Mouse (Mus musculus) intestine, embryonic 16.5 days (tissue): ENCODE results near the gene Adam1b. TPM values are rescaled to one million over a fixed set of nuclear protein-coding genes. Genes with fewer than 3 reads are reported as not detected.
A peak's percentile ranks its signal among the peaks of the same experiment; 100 is the strongest.
"Not testable (repeated sequence)": the region's sequence is repeated elsewhere in the genome, so short reads cannot be mapped to it uniquely, and the experiment has no call there.

Source experiments
- ATAC-seq: fragments of 200-750 bp; cut with Nextera tagmentation; 2 replicates; pipeline ENCODE4 v1.8.0; 2017; ENCODE audit warnings: moderate TSS enrichment, moderate library complexity
- H3K27ac ChIP-seq: fragments of 300-500 bp; sonication (generic); 2 replicates; pipeline ENCODE4 v1.5.1; 2014; ENCODE audit warnings: mild to moderate bottlenecking, low read length
- H3K27me3 ChIP-seq: fragments of 300-500 bp; sonication (generic); replicated peaks from 2 replicates; pipeline ENCODE4 v1.6.1; 2014; ENCODE audit warnings: low read length, control low read depth, mixed read lengths; ENCODE audit not compliant: control insufficient read depth, insufficient read depth
- H3K36me3 ChIP-seq: fragments of 300-500 bp; sonication (generic); 2 replicates; pipeline ENCODE4 v1.6.1; 2014; ENCODE audit warnings: low read length, control low read depth; ENCODE audit not compliant: control insufficient read depth, insufficient read depth
- H3K4me1 ChIP-seq: fragments of 300-500 bp; sonication (generic); 2 replicates; pipeline ENCODE4 v1.6.1; 2014; ENCODE audit warnings: low read length, control low read depth, mixed read lengths; ENCODE audit not compliant: control insufficient read depth, insufficient read depth
- H3K4me2 ChIP-seq: fragments of 300-500 bp; sonication (generic); 2 replicates; pipeline ENCODE4 v1.6.1; 2014; ENCODE audit warnings: low read depth, low read length, control low read depth
- H3K4me3 ChIP-seq: fragments of 300-500 bp; sonication (generic); 2 replicates; pipeline ENCODE4 v1.5.1; 2014; ENCODE audit warnings: mild to moderate bottlenecking, low read length
- H3K9ac ChIP-seq: fragments of 300-500 bp; sonication (generic); 2 replicates; pipeline ENCODE4 v1.6.1; 2014; ENCODE audit warnings: low read depth, low read length
- H3K9me3 ChIP-seq: fragments of 300-500 bp; sonication (generic); 2 replicates; pipeline ENCODE4 v1.6.1; 2016; ENCODE audit warnings: low read length, control low read depth; ENCODE audit not compliant: control insufficient read depth
- WGBS: fragments of 180-500 bp; shearing (Covaris S2); extraction: QIAGEN DNeasy Blood & Tissue Kit; methylation state at CpG from one replicate; pipeline ENCODE4 v1.1.7; 2014; 5-methylcytosine and 5-hydroxymethylcytosine counted together
- polyA plus RNA-seq: library from polyadenylated mRNA; unstranded; fragments of >200 nt; fragmentation: Nextera tagmentation; extraction: Ambion mirVana; gene quantifications from 2 replicates; pipeline ENCODE4 v1.2.1, GENCODE M21; 2015

Adam1b gene
- polyA plus RNA-seq, 1 experiment from 2014 or later = not detected

DNA sequence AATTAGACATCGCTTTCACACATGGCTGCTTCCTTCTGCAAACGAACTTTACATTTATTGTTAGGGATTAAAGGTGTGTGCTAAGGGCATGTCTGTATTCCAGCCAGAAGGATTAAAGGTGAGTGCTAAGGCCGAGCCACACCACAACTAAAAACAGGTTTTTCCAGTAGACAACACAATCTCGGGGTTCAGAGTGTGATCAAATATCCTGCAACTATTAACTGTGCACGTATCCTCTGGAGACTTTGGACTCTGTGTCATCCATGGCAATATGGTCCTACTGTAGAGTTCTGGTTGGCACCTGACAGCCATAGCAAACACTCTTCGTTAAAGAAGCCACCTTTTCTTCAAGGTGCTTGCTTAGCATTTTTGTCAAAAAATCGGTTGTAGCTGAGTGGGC is 6.8 kb upstream of the Adam1b start:
- no peaks in the 10 kb centered on the region for H3K4me1 ChIP-seq
- H3K27me3 ChIP-seq = no peaks in the 10 kb centered on the region
- H3K9me3 ChIP-seq = no peaks in the 10 kb centered on the region
- H3K9ac ChIP-seq = no peak overlapping the region
- H3K4me3 ChIP-seq = no peak overlapping the region
- H3K27ac ChIP-seq = 0 out of 2 replicates have a peak overlapping the region, but pooled peaks have one; percentile 28
- H3K4me2 ChIP-seq = no peak overlapping the region
- ATAC-seq = peak; percentile 92
- WGBS = 69% methylated on average over 7 of the region's 7 CpGs
- H3K36me3 ChIP-seq = no peaks in the 10 kb centered on the region

DNA sequence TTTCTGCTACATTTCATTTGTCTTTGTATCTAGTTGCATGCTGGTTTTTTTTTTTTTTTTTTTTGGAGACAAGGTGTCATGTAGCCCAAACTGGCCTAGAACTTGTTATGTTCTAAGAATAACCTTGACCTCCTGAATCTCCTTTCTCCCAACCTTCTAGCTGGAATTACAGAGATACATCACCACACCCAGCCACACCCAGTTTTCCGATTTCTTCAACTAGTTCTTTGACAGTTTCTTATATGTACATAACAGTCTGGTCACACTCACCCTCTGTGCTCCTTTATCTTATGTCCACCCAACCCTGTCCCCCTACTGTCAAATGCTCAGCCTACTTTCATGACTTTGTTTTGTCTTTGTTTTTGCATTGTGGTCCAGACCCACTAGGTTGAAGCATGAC is 3.6 kb upstream of the Adam1b start:
- Histone ChIP-seq H3K9me3 (no peaks in the 10 kb centered on the region), H3K4me1 (no peaks in the 10 kb centered on the region), H3K4me2 (no peak overlapping the region), H3K9ac (no peak overlapping the region), H3K36me3 (no peaks in the 10 kb centered on the region), H3K27ac (no peak overlapping the region), H3K4me3 (no peak overlapping the region), H3K27me3 (no peaks in the 10 kb centered on the region)
- WGBS = 70% methylated on average over 1 of the region's 1 CpGs
- no peak for ATAC-seq

DNA sequence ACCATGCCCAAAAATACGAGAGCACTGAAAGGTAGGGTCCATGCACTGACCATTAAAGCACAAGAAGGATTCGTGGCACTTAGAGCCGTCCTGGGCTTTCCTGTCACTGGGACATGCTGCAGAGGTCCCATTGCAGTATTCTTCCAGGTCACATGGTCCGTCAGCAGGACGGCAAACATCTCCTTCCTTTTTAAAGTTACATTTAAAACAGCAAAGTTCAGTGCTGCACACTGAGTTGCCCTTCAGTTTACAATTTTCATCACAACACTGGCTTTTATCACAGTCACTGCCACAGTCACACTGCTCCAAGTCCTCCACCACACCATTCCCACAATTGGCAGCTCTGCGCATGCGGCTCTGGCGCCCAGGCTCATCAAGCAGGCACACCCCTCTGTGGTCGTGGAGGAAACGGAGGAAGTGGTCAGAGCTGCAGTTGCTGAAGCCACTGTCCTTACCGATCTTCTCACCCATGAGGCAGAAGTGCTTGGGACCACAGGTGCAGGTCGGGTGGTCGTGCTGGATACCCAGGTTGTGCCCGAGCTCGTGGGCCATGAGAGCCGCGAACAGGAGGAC is 1.7 kb downstream of the Adam1b start:
- not testable (repeated sequence) for H3K4me1 ChIP-seq, H3K4me3 ChIP-seq, H3K9ac ChIP-seq, H3K9me3 ChIP-seq, H3K27me3 ChIP-seq, ATAC-seq, H3K27ac ChIP-seq, H3K36me3 ChIP-seq, H3K4me2 ChIP-seq
- 73% methylated on average over 10 of the region's 17 CpGs for WGBS

DNA sequence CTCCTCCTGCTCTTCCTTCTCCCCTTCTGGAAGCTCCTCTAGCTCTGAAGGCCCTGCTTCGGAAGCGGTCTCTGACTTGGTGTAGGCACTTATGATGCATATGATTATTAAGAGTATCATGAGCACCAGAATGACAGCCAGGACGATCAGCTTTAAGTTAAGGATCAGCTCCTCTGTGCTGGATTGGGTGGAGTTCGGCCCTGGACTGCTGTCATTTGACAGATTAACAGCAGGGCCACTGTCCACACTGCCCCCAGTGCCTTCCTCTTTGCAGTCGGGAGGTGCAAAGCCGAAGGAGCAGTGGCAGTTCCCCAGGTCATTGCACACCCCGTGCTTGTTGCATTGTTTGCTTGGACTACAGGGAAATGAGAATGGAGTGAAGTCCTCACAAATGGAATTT is 2.5 kb downstream of the Adam1b start:
- Histone ChIP-seq H3K4me3 (no peak overlapping the region), H3K9ac (no peak overlapping the region), H3K27ac (no peak overlapping the region), H3K9me3 (no peaks in the 10 kb centered on the region), H3K4me2 (no peak overlapping the region), H3K27me3 (no peaks in the 10 kb centered on the region), H3K4me1 (no peaks in the 10 kb centered on the region), H3K36me3 (no peaks in the 10 kb centered on the region)
- 52% methylated on average over 7 of the region's 7 CpGs for WGBS
- ATAC-seq = no peak

DNA sequence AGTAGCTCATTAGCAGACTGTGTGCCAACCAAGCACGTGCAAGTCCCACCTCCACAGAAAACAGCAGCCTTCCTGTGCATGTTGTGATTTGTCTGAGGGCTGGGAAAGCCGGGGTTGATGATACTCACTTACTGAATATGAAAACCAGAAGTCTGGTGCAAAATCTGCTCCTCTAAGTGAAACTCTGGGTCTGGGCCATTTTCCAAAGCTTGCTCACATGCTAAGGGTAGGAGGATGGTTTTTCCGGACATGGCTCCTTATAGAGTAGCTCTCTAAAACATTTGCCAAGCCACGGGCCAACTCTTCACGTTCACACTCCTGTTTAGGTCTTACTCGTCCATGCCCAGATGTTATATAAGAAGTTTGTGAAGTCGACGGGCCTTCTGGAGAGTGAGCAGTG is 9.9 kb downstream of the Adam1b start:
- Histone ChIP-seq H3K27me3 (no peaks in the 10 kb centered on the region), H3K9ac (no peak overlapping the region), H3K36me3 (no peaks in the 10 kb centered on the region), H3K9me3 (no peaks in the 10 kb centered on the region), H3K4me1 (no peaks in the 10 kb centered on the region), H3K4me3 (no peak overlapping the region), H3K4me2 (no peak overlapping the region), H3K27ac (no peak overlapping the region)
- no peak for ATAC-seq
- 79% methylated on average over 8 of the region's 8 CpGs for WGBS

DNA sequence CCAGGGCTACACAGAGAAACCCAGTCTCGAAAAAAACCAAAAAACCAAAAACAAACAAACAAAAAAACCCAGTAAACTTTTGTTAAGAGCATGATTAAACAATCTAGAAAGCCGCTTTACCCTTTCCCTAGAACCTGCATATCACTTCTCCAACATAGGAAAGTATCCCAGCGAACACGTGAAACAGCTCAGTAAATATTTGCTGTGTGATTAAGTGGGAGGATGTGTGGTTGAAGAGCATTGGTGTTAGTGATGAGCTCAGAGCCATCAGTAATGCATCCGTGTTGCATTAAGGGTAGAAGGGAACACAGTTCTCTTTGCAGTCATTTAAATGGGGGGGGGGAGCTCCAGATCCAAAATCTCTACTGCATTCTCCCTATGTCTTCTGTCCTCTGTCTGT is 18.4 kb downstream of the Adam1b start:
- Histone ChIP-seq H3K9me3 (no peaks in the 10 kb centered on the region), H3K4me2 (no peak overlapping the region), H3K4me1 (no peaks in the 10 kb centered on the region), H3K9ac (no peak overlapping the region), H3K27ac (no peak overlapping the region), H3K36me3 (no peaks in the 10 kb centered on the region), H3K27me3 (no peaks in the 10 kb centered on the region), H3K4me3 (no peak overlapping the region)
- WGBS = 56% methylated on average over 5 of the region's 5 CpGs
- no peak for ATAC-seq

DNA sequence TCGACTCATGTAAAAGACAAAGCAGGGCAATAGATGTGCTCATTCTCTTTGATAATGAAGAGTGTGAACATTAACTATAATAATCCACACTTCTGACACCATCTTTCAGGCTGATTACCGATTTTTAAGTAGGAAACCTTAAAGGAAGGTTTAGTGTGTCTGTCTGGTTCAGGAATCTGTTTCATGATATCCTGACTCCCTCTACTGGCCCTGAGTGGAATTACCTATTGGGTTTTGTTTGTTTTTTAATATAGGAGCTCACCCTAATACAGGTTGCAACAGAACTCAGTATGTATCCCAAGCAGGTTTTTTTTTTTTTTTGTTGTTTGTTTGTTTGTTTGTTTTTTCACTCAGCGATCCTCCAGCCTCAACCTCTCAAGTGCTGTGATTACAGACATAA is 25.6 kb downstream of the Adam1b start:
- H3K9ac ChIP-seq = no peak overlapping the region
- no peaks in the 10 kb centered on the region for H3K27me3 ChIP-seq
- 26% methylated on average over 3 of the region's 3 CpGs for WGBS
- ATAC-seq = no peak
- H3K4me2 ChIP-seq = no peak overlapping the region
- no peak overlapping the region for H3K4me3 ChIP-seq
- no peaks in the 10 kb centered on the region for H3K36me3 ChIP-seq
- H3K4me1 ChIP-seq = no peaks in the 10 kb centered on the region
- H3K9me3 ChIP-seq = no peaks in the 10 kb centered on the region
- H3K27ac ChIP-seq = no peak overlapping the region

DNA sequence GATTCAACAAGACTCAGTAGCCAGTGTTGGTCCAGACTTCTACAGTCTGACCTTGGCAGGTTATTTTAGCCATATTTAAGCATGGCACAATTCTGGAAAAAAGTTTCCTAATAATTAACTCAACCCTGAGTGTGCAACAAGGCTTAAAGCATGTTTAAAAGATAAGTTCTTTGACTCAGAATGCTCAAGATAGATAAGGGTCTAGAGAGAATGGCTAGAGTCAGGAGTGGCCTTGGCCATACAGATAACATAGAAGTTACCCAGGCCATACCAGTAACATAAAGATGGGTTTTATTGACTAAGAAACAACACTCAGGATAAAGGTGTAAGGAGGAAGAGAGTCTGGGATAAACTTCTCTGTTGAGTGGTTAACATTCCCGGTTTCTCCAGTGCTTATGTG is 27.2 kb downstream of the Adam1b start:
- Histone ChIP-seq H3K4me3 (no peak overlapping the region), H3K27me3 (no peaks in the 10 kb centered on the region), H3K9ac (no peak overlapping the region), H3K4me1 (no peaks in the 10 kb centered on the region), H3K9me3 (no peaks in the 10 kb centered on the region), H3K4me2 (no peak overlapping the region), H3K36me3 (no peaks in the 10 kb centered on the region), H3K27ac (peak overlapping the region; percentile 17; the same call in 1 of the 2 replicates)
- 63% methylated on average over 1 of the region's 1 CpGs for WGBS
- peak; percentile 89 for ATAC-seq

DNA sequence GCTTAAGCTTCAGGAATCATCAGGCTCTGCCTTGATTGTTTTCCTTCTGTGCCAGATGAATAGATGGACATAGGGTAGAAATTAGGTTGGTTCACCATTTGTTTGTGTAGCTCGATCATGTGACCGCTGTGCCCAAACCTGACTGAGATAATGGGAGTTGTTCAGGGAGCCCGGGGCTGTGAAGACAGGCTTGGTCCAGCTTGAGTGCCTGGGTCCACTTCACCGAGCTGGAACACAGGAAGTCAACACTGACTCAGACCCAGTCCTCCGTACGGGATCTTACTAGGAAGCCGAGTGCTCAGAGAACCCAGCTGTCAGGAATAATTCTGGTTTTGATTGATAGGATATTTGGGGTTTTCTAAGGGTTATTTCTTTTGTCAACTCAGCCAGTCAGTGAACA is 28.6 kb downstream of the Adam1b start:
- ATAC-seq = no peak
- Histone ChIP-seq H3K27ac (no peak overlapping the region), H3K9ac (no peak overlapping the region), H3K9me3 (no peaks in the 10 kb centered on the region), H3K4me1 (peaks cover 5% of the 10 kb centered on the region), H3K27me3 (no peaks in the 10 kb centered on the region), H3K4me2 (no peak overlapping the region), H3K4me3 (no peak overlapping the region), H3K36me3 (no peaks in the 10 kb centered on the region)
- 64% methylated on average over 7 of the region's 7 CpGs for WGBS

DNA sequence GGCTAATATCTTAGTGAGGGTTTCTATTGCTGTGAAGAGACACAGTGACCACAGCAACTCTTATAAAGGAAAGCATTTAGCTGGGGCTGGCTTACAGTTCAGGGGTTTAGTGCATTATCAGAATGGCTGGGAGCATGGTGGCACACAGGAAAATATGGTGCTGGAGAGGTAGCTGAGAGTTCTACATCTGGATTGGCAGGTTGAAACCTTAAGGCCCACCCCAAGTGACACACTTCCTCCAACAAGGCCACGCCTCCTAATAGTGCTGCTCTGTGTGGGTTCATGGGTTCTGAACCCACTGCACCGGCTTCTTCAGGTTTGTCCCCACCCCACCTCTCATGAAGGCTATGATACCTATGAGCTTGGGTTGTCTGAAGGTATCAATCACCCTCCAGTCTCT is 30.8 kb downstream of the Adam1b start:
- no peaks in the 10 kb centered on the region for H3K9me3 ChIP-seq
- no peaks in the 10 kb centered on the region for H3K27me3 ChIP-seq
- H3K4me3 ChIP-seq = no peak overlapping the region
- H3K36me3 ChIP-seq = no peaks in the 10 kb centered on the region
- WGBS = 88% methylated on average over 2 of the region's 2 CpGs
- H3K4me1 ChIP-seq = peaks cover 11% of the 10 kb centered on the region
- no peak overlapping the region for H3K4me2 ChIP-seq
- H3K27ac ChIP-seq = no peak overlapping the region
- no peak overlapping the region for H3K9ac ChIP-seq
- ATAC-seq = no peak
